Mouse (Mus musculus) liver, postnatal 0 days (tissue): Measurements from ENCODE around the gene Atp2c2. TPM values are rescaled to one million over a fixed set of nuclear protein-coding genes. Genes with fewer than 3 reads are reported as not detected.

ENCODE experiments used
- ATAC-seq: fragments of 200-750 bp; cut with Nextera tagmentation; 2 replicates; pipeline ENCODE4 v1.8.0; 2017; ENCODE audit warnings: mild to moderate bottlenecking, moderate library complexity
- DNase-seq: peaks from one replicate; pipeline ENCODE4 v3.0.0-alpha.2; 2016
- H3K27ac ChIP-seq: fragments of 300-500 bp; sonication (generic); 2 replicates; pipeline ENCODE4 v1.5.1; 2014; ENCODE audit warnings: antibody characterized with exemption, moderate library complexity, mild to moderate bottlenecking, low read depth
- H3K27me3 ChIP-seq: fragments of 300-500 bp; sonication (generic); 2 replicates; pipeline ENCODE4 v1.6.1; 2014; ENCODE audit warnings: low read length, control low read depth, mixed read lengths; ENCODE audit not compliant: insufficient read depth
- H3K36me3 ChIP-seq: fragments of 300-500 bp; sonication (generic); replicated peaks from 2 replicates; pipeline ENCODE4 v1.6.1; 2014; ENCODE audit warnings: mild to moderate bottlenecking, control low read depth, low read length, moderate library complexity, mixed read lengths; ENCODE audit not compliant: insufficient read depth
- H3K4me1 ChIP-seq: fragments of 300-500 bp; sonication (generic); 2 replicates; pipeline ENCODE4 v1.6.1; 2014; ENCODE audit warnings: antibody characterized with exemption, mild to moderate bottlenecking, control low read depth; ENCODE audit not compliant: insufficient read depth
- H3K4me2 ChIP-seq: fragments of 300-500 bp; sonication (generic); 2 replicates; pipeline ENCODE4 v1.6.1; 2014; ENCODE audit warnings: low read depth, mild to moderate bottlenecking, low read length, moderate library complexity, mixed read lengths
- H3K4me3 ChIP-seq: fragments of 300-500 bp; sonication (generic); 2 replicates; pipeline ENCODE4 v1.5.1; 2014; ENCODE audit warnings: low read depth, low read length
- H3K9ac ChIP-seq: fragments of 300-500 bp; sonication (generic); replicated peaks from 2 replicates; pipeline ENCODE4 v1.6.1; 2014; ENCODE audit warnings: mild to moderate bottlenecking, moderate library complexity
- H3K9me3 ChIP-seq: fragments of 300-500 bp; sonication (generic); 2 replicates; pipeline ENCODE4 v1.6.1; 2016; ENCODE audit warnings: mild to moderate bottlenecking, control low read depth, low read length, mixed read lengths
- CTCF ChIP-seq: sonication (generic); IDR thresholded peaks from 2 replicates; pipeline ENCODE4 v1.5.1; 2016; ENCODE audit warnings: antibody characterized with exemption, low read depth
- EP300 ChIP-seq: IDR thresholded peaks from 2 replicates; pipeline ENCODE4 v1.6.1; 2016; ENCODE audit warnings: antibody characterized with exemption, low read depth, mild to moderate bottlenecking
- WGBS: fragments of 180-500 bp; shearing (Covaris S2); extraction: QIAGEN DNeasy Blood & Tissue Kit; methylation state at CpG from one replicate; pipeline ENCODE4 v1.1.7; 2014; ENCODE audit not compliant: insufficient replicate concordance; 5-methylcytosine and 5-hydroxymethylcytosine counted together
- polyA plus RNA-seq: library from polyadenylated mRNA; unstranded; fragments of >200 nt; fragmentation: Nextera tagmentation; extraction: Ambion mirVana; gene quantifications from 2 replicates; pipeline ENCODE4 v1.2.1, GENCODE M21; 2015

Atp2c2 gene
- polyA plus RNA-seq, 1 experiment from 2014 or later: 0.05 TPM

GRCm38 (mm10) chr8:119694696-119695095, 5.1 kb upstream of the Atp2c2 start:
- ATAC-seq: no peak
- TF ChIP-seq EP300 (no peak), CTCF (no peak)

DNA sequence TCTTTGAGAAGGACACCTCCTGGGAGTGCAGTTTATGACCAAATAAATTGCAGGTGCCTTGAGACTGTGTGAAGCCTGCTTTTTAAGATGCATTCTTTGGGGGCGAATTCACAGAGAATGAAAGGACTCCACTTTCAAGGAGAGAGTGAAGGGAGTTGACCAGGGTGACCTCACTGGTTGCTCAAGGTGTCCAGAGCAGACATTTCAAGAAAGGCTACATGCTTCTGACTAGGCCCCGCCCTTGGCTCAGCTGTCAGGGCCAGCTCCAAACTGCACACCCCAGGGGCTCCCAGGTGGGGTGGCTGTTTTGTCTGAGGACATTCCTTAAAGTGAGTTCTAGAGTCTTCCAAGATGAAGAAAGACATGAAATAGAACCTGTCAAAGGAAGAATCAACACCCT, 2.6 kb upstream of the Atp2c2 start:
- no peak overlapping the region for H3K4me3 ChIP-seq
- no peak overlapping the region for H3K9ac ChIP-seq
- WGBS: 71% methylated on average over 2 of the region's 2 CpGs
- peaks cover 10% of the 10 kb centered on the region; the same call in 1 of the 2 replicates for H3K4me1 ChIP-seq
- H3K9me3 ChIP-seq: no peaks in the 10 kb centered on the region
- peaks cover 49% of the 10 kb centered on the region for H3K27me3 ChIP-seq
- H3K36me3 ChIP-seq: no peaks in the 10 kb centered on the region
- DNase-seq (no peak), ATAC-seq (no peak)
- H3K4me2 ChIP-seq: no peak overlapping the region
- H3K27ac ChIP-seq: no peak overlapping the region
- TF ChIP-seq EP300 (no peak), CTCF (no peak)

More at GRCm38 (mm10) chr8:119694696-119695095, 5.1 kb upstream of the Atp2c2 start:
- peaks cover 5% of the 10 kb centered on the region; the same call in 1 of the 2 replicates for H3K4me1 ChIP-seq
- no peak for DNase-seq
- no peak overlapping the region for H3K4me3 ChIP-seq
- peaks cover 27% of the 10 kb centered on the region for H3K27me3 ChIP-seq
- H3K4me2 ChIP-seq: no peak overlapping the region
- no peak overlapping the region for H3K27ac ChIP-seq
- no peaks in the 10 kb centered on the region for H3K9me3 ChIP-seq
- no peak overlapping the region for H3K9ac ChIP-seq
- no peaks in the 10 kb centered on the region for H3K36me3 ChIP-seq
- WGBS: 64% methylated on average over 7 of the region's 7 CpGs

- Histone ChIP-seq H3K4me1 (peaks cover 10% of the 10 kb centered on the region; the same call in 1 of the 2 replicates), H3K27me3 (peaks cover 54% of the 10 kb centered on the region), H3K9me3 (no peaks in the 10 kb centered on the region), H3K27ac (no peak overlapping the region), H3K4me2 (peak overlapping the region; percentile 51), H3K36me3 (no peaks in the 10 kb centered on the region), H3K9ac (no peak overlapping the region), H3K4me3 (no peak overlapping the region; the same call in 1 of the 2 replicates)
- DNase-seq (peak; percentile 80), ATAC-seq (peak; percentile 85)
- no peak for TF ChIP-seq EP300
- peak; percentile 85 for TF ChIP-seq CTCF
- WGBS: 2% methylated on average over 12 of the region's 12 CpGs
Observed at GRCm38 (mm10) chr8:119698960-119699359, 849 bp upstream of the Atp2c2 start.

GRCm38 (mm10) chr8:119702965-119703364, 3.2 kb downstream of the Atp2c2 start:
- DNase-seq (no peak), ATAC-seq (no peak)
- Histone ChIP-seq H3K4me3 (no peak overlapping the region), H3K27me3 (peaks cover 44% of the 10 kb centered on the region), H3K9me3 (no peaks in the 10 kb centered on the region), H3K36me3 (no peaks in the 10 kb centered on the region), H3K27ac (no peak overlapping the region), H3K4me1 (peaks cover 10% of the 10 kb centered on the region; the same call in 1 of the 2 replicates), H3K4me2 (no peak overlapping the region), H3K9ac (no peak overlapping the region)
- TF ChIP-seq CTCF (no peak), EP300 (no peak)
- 51% methylated on average over 7 of the region's 7 CpGs for WGBS

DNA sequence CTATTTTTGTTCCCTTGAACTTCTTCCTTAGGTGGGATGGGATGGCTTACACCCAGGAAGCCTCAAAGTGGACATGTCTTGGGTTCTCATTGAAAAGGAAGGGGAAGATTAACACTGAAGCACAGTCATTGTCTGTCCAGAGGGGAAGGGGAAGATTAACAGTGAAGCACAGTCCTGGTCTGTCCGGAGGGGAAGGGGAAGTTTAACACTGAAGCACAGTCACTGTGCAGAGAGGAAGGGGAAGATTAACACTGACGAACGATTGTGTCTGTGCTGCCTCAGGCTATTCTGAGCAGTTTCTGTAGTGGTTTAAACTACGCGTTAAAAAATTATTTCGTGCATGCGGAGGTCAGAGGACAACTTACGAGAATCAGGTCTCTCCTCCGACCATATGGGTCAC, 7.3 kb downstream of the Atp2c2 start:
- 72% methylated on average over 9 of the region's 9 CpGs for WGBS
- ATAC-seq (no peak), DNase-seq (no peak)
- Histone ChIP-seq H3K9ac (no peak overlapping the region), H3K4me1 (peaks cover 3% of the 10 kb centered on the region; the same call in 1 of the 2 replicates), H3K27me3 (peaks cover 5% of the 10 kb centered on the region; the same call in 1 of the 2 replicates), H3K36me3 (no peaks in the 10 kb centered on the region), H3K27ac (no peak overlapping the region), H3K4me2 (no peak overlapping the region), H3K9me3 (no peaks in the 10 kb centered on the region), H3K4me3 (no peak overlapping the region)
- TF ChIP-seq EP300: no peak

GRCm38 (mm10) chr8:119708471-119708870, 8.7 kb downstream of the Atp2c2 start:
- Histone ChIP-seq H3K4me3 (no peak overlapping the region), H3K27me3 (no peaks in the 10 kb centered on the region), H3K4me1 (peaks cover 3% of the 10 kb centered on the region; the same call in 1 of the 2 replicates), H3K9me3 (no peaks in the 10 kb centered on the region), H3K4me2 (no peak overlapping the region), H3K9ac (no peak overlapping the region), H3K27ac (peak overlapping the region; percentile 60; the same call in 1 of the 2 replicates), H3K36me3 (no peaks in the 10 kb centered on the region)
- DNase-seq (no peak), ATAC-seq (no peak)
- 81% methylated on average over 8 of the region's 8 CpGs for WGBS
- no peak for TF ChIP-seq EP300
- no peak for TF ChIP-seq CTCF
